Mouse (Mus musculus): ENCODE results near the gene Otub2. TPM values are rescaled to one million over a fixed set of nuclear protein-coding genes. Genes with fewer than 3 reads are reported as not detected.

Gene Otub2
- polyA plus RNA-seq, 1 experiment from 2014 or later = 28.9 TPM

DNA sequence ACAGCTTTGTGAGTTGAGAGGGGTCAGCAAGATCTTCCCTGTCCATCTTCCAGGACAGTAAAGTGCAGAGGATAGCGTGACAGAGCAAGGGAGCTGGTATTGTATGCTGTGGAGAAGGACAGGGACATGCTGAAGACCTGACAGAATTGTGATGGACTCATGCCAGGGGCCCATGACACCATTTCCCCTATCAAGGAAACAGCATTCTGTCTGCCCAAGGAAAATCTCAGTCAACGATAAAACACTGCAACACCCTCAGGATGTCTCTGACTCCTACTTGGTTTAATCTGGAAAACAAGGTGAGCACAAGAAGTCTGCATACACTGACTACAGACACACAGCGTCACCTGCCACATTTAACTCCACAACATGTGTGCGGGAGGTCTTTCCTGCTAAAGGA is 19.2 kb downstream of the Otub2 start, which contains the start of gene 9330161L09Rik:
TSS of gene 9330161L09Rik (minus strand) at position 101 of the 400 bp plus-strand sequence.
- H3K9ac ChIP-seq = no peak within 1 kb of the TSS

DNA sequence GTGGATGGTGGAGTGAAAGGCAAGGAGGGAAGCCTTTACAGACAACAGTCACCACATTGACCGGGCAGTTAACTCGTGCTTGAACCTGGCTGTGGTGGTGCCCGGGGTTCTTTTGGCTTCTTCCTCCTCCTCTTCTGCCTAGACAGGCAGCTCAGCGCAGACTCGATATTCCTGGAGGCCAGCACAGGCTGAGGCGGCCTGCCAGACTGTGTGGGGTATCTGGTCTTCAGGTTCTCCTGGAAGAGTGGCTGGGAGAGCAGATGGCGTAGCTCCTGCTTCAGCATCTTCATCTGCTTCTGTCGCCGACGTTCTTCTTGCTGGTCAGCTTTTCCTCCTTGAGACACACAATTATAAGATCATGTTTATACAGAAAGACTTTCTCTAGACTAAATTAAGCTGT is 19.7 kb downstream of the Otub2 start:
- H3K36me3 ChIP-seq (replicated peaks) = peaks cover 100% of the 10 kb centered on the region
- H3K9me3 ChIP-seq (replicated peaks) = no peaks in the 10 kb centered on the region
- no peak overlapping the region for H3K4me3 ChIP-seq (replicated peaks)
- no peak for ATAC-seq (ENCODE audit: insufficient read depth)
- H3K9ac ChIP-seq = no peak overlapping the region
- H3K4me2 ChIP-seq = no peak overlapping the region
- WGBS (ENCODE audit: insufficient replicate concordance) = 79% methylated on average over 10 of the region's 10 CpGs
- no peaks in the 10 kb centered on the region for H3K4me1 ChIP-seq (replicated peaks)
- H3K27ac ChIP-seq (replicated peaks) = no peak overlapping the region
- no peaks in the 10 kb centered on the region for H3K27me3 ChIP-seq

More for the DNA sequence above, 19.2 kb downstream of the Otub2 start, which contains the start of gene 9330161L09Rik:
- Histone ChIP-seq H3K9me3 (replicated peaks) (no peaks in the 10 kb centered on the region), H3K4me2 (no peak within 1 kb of the TSS), H3K4me1 (replicated peaks) (no peaks in the 10 kb centered on the region), H3K27ac (replicated peaks) (no peak within 1 kb of the TSS), H3K4me3 (replicated peaks) (no peak within 1 kb of the TSS), H3K27me3 (no peaks in the 10 kb centered on the region), H3K36me3 (replicated peaks) (peaks cover 100% of the 10 kb centered on the region)
- no peak for ATAC-seq (ENCODE audit: insufficient read depth)
- WGBS (ENCODE audit: insufficient replicate concordance) = 87% methylated on average over 4 of the region's 4 CpGs

DNA sequence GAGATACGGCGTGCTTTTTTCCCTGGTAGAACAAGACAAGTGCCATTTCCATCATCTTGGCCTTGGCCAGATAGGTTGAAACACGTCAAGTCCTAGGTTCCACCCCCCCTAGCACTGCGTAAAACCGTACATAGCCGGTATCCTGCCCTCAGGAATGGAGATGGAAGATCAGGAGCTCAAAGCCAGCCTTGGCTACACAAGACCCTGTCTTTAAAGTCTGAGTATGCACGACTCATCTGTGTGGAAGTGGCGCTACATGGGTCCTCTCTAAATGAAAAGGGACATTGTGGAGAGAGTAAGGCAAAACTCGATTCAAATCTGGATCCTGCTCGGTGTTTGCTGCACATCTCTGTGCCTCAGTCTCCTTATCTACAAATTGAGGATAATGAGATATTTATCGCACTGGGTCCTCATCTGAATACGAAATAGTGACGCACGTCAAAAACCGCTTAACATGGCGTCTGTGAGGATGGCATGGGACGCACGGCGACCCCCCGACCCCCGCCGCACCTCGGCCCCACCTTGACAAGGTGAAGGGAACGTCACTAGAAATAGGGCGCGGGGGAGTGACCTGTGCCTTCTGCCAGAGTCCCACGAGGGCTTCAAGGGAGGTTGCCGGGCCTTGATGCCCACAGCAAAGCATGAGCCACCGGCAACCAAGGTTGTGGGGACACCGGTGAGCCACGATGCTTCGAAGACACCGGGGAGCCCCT is 36.7 kb downstream of the Otub2 start:
- Histone ChIP-seq H3K9me3 (replicated peaks) (no peaks in the 10 kb centered on the region), H3K4me3 (replicated peaks) (peak overlapping the region; percentile 88), H3K27me3 (no peaks in the 10 kb centered on the region), H3K36me3 (replicated peaks) (peaks cover 23% of the 10 kb centered on the region), H3K27ac (replicated peaks) (peak overlapping the region; percentile 71), H3K9ac (peak overlapping the region; percentile 84), H3K4me2 (peak overlapping the region; percentile 82), H3K4me1 (replicated peaks) (peaks cover 43% of the 10 kb centered on the region)
- ATAC-seq (ENCODE audit: insufficient read depth) = peak; percentile 19
- 7% methylated on average over 33 of the region's 33 CpGs for WGBS (ENCODE audit: insufficient replicate concordance)

DNA sequence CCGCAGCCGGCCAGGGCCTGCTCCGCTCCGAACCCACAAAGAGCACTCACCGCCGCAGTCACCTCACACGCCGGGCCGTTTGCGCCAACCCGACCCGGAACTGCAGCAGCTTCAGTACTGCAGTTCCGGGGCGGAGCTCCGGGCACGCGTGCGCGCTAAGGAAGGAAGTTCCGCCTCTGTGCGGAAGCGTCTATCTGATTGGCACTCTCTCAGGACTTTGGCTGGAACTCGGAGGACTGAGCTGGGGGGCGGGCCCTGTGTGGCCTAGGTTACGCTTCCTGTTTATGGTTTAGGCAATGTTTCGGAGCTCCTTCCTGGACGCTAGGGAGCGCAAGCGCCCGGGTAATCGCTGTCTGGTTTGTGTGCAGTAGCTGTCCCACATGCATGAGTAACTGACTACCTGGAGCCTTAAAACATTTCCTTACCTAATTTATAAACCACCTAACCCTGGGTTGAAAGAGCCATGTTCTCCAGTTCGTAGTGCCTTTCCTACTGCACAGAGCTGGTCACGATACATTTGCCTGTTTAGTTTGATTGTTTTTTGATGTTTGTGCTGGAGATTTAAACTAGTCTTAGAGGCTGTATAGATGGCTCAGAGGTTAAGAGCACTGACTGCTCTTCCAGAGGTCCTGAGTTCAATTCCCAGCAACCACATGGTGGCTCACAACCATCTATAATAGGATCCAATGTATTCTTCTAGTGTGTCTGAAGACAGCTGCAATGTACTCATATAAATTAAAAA is 37.4 kb downstream of the Otub2 start, which contains the start of gene Ddx24:
TSS of gene Ddx24 (minus strand) at position 102 of the 742 bp plus-strand sequence.
- Histone ChIP-seq H3K4me3 (replicated peaks) (peak within 1 kb of the TSS; percentile 88), H3K27me3 (no peaks in the 10 kb centered on the region), H3K9ac (peak within 1 kb of the TSS; percentile 84), H3K27ac (replicated peaks) (peak within 1 kb of the TSS; percentile 77), H3K36me3 (replicated peaks) (peaks cover 23% of the 10 kb centered on the region), H3K4me1 (replicated peaks) (peaks cover 40% of the 10 kb centered on the region), H3K9me3 (replicated peaks) (no peaks in the 10 kb centered on the region), H3K4me2 (peak within 1 kb of the TSS; percentile 82)
- WGBS (ENCODE audit: insufficient replicate concordance) = 2% methylated on average over 33 of the region's 33 CpGs
- ATAC-seq (ENCODE audit: insufficient read depth) = peak; percentile 100

DNA sequence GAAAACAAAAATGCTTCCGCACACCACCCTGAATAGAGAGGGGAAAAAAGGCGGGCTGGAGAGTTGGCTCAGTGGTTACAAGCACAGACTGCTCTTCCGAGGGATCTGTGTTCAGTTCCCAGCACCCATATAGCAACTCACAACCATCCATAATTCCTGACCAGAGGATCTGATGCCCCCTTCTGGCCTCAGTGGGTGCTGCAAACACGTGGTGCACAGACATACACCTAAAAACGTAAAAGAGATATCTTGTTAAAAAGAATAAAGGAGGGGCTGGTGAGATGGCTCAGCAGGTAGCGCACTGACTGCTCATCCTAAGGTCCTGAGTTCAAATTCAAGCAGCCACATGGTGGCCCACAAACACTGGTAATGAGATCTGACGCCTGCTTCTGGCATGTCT is 38.2 kb downstream of the Otub2 start:
- Histone ChIP-seq H3K36me3 (replicated peaks) (peaks cover 17% of the 10 kb centered on the region), H3K9ac (no peak overlapping the region), H3K4me3 (replicated peaks) (no peak overlapping the region), H3K9me3 (replicated peaks) (no peaks in the 10 kb centered on the region), H3K4me2 (no peak overlapping the region), H3K27ac (replicated peaks) (no peak overlapping the region), H3K27me3 (no peaks in the 10 kb centered on the region), H3K4me1 (replicated peaks) (peaks cover 33% of the 10 kb centered on the region)
- WGBS (ENCODE audit: insufficient replicate concordance) = 82% methylated on average over 7 of the region's 7 CpGs
- no peak for ATAC-seq (ENCODE audit: insufficient read depth)

DNA sequence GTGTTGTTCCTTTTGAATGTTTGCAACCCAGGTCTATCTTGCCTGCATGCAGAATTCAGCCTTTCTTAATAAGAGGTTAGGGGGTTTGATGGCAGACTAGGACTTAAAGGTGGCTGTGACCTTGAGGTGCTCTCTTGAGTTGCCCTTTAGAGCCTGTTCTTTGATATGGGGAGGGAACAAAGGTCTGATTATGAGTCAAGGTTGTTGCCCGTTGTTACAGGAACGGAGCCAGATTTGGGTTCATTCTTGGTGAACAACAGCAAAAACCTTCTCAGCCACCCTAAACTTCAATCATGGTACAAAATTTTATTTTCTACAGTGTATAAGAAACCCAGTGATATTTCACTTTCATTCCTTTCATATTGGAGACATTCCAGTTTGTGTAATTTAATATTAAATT is 44.9 kb downstream of the Otub2 start:
- Histone ChIP-seq H3K4me2 (no peak overlapping the region), H3K4me1 (replicated peaks) (peaks cover 9% of the 10 kb centered on the region; the same call in 1 of the 2 replicates), H3K36me3 (replicated peaks) (no peaks in the 10 kb centered on the region), H3K9me3 (replicated peaks) (no peaks in the 10 kb centered on the region), H3K9ac (no peak overlapping the region), H3K4me3 (replicated peaks) (no peak overlapping the region), H3K27me3 (no peaks in the 10 kb centered on the region), H3K27ac (replicated peaks) (no peak overlapping the region)
- 74% methylated on average over 2 of the region's 2 CpGs for WGBS (ENCODE audit: insufficient replicate concordance)
- ATAC-seq (ENCODE audit: insufficient read depth) = no peak

DNA sequence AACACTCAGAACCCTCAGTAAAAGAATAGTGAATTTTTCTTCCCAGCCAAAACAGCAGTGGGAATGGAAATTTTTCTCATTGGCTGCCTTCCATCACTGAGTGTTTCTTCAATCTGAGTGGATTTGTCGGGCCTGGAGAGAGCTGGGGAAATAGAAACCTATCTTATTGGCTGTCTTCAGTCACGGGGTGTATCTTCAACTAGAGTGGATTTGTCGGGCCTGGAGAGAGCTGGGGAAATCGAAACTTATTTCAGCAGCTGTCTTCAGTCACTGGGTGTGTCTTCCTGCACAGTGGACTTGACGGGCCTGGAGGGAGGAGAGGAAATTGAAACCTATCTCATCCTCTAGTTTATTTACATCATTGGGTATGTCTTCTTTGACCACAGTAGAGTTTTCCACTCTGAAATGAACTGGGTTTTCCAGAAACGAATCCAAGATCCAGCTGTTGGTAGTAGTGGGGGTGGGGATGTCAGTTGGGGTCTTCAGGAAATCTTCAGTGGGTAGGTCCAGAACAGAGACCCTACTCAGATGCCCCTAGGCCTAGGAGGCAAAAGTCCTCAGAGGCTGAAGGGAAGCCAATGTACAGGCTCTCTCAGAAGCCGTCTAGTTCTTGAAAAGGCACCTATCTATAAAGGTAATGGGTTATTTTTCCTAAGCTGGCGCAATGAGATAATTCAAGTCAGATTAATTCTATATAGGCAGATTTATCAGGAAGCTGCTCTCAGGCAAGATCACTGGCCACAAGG is 45.7 kb downstream of the Otub2 start, which contains the start of gene Ifi27:
TSS of gene Ifi27 (plus strand) at position 226 of the 746 bp plus-strand sequence.
- no peaks in the 10 kb centered on the region for H3K9me3 ChIP-seq (replicated peaks)
- H3K27me3 ChIP-seq = no peaks in the 10 kb centered on the region
- 38% methylated on average over 8 of the region's 8 CpGs for WGBS (ENCODE audit: insufficient replicate concordance)
- peak; percentile 89 for ATAC-seq (ENCODE audit: insufficient read depth)
- H3K9ac ChIP-seq = no peak within 1 kb of the TSS
- H3K27ac ChIP-seq (replicated peaks) = peak within 1 kb of the TSS; percentile 51; the same call in 1 of the 2 replicates
- H3K36me3 ChIP-seq (replicated peaks) = no peaks in the 10 kb centered on the region
- peaks cover 9% of the 10 kb centered on the region; the same call in 1 of the 2 replicates for H3K4me1 ChIP-seq (replicated peaks)
- H3K4me2 ChIP-seq = peak within 1 kb of the TSS; percentile 52
- peak within 1 kb of the TSS; percentile 25 for H3K4me3 ChIP-seq (replicated peaks)

DNA sequence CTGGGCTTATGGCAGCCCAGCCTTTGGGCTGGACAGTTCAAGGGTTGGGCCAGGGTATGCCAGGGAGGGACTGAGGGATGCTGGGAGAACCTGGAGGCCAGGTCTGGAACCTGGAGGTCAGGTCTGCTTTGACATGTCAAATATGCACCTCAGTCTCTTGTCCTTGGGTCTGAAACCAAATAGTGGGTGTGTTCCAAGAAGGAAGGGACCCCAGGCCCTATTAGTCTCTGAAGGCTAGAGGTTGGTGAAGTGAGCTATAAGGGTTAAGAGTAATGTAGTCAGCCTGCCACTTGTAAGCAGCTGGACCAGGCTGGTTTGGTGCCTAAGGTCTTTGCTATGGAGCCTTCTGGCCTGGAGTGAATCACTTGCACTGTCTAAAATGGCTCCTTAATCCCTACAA is 46.4 kb downstream of the Otub2 start:
- no peak overlapping the region for H3K27ac ChIP-seq (replicated peaks)
- H3K4me3 ChIP-seq (replicated peaks) = peak overlapping the region; percentile 25; the same call in 1 of the 2 replicates
- H3K9me3 ChIP-seq (replicated peaks) = no peaks in the 10 kb centered on the region
- H3K9ac ChIP-seq = no peak overlapping the region
- H3K36me3 ChIP-seq (replicated peaks) = no peaks in the 10 kb centered on the region
- H3K27me3 ChIP-seq = no peaks in the 10 kb centered on the region
- no peak for ATAC-seq (ENCODE audit: insufficient read depth)
- peaks cover 9% of the 10 kb centered on the region; the same call in 1 of the 2 replicates for H3K4me1 ChIP-seq (replicated peaks)
- peak overlapping the region; percentile 52 for H3K4me2 ChIP-seq

DNA sequence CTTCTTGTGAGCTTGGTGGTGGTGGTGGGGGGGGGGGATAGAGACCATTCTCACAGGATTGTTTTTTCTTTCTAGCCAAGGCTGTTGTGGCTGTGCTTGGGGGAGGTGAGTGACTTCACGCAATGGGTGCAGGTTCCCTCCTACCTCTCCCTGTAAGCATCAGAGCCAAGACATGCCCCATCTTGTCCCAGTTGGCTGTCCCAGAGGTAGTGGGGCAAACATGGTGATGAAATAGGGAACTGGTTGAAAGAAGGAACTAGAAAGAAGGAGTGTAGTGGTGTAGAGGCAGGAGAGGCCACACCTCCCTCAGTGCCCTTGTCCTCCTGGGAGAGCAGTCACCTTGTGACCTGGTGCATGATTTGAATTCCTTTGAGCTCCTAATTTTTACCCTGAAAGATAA is 49.1 kb downstream of the Otub2 start:
- Histone ChIP-seq H3K36me3 (replicated peaks) (no peaks in the 10 kb centered on the region), H3K27me3 (no peaks in the 10 kb centered on the region), H3K4me1 (replicated peaks) (peaks cover 9% of the 10 kb centered on the region; the same call in 1 of the 2 replicates), H3K9me3 (replicated peaks) (no peaks in the 10 kb centered on the region), H3K4me3 (replicated peaks) (no peak overlapping the region), H3K4me2 (no peak overlapping the region), H3K9ac (no peak overlapping the region), H3K27ac (replicated peaks) (no peak overlapping the region)
- WGBS (ENCODE audit: insufficient replicate concordance) = 80% methylated on average over 1 of the region's 1 CpGs
- ATAC-seq (ENCODE audit: insufficient read depth) = no peak

DNA sequence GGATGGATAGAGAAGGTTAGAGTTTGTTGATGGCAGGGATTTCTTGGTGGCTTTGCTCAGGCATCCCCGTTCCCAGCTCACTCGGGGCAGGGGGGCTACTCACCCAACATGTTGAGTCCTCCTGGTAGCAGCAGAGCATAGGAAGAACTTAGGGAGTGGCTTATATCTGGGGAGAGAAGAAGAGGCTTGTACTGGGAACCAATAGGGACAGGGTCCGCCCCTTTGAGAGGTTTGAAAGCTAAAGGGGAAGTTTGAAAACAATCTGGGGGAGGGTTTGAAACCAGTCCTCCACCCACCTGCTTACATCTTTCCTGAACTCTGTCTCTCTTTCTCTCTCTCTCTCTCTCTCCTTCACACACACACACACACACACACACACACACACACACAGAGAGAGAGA is 55.0 kb downstream of the Otub2 start, which contains the start of gene Ifi27l2a:
TSS of gene Ifi27l2a (minus strand) at position 157 of the 400 bp plus-strand sequence.
- WGBS (ENCODE audit: insufficient replicate concordance) = 37% methylated on average over 3 of the region's 3 CpGs
- Histone ChIP-seq H3K27me3 (no peaks in the 10 kb centered on the region), H3K36me3 (replicated peaks) (no peaks in the 10 kb centered on the region), H3K9ac (no peak within 1 kb of the TSS), H3K4me3 (replicated peaks) (no peak within 1 kb of the TSS), H3K27ac (replicated peaks) (no peak within 1 kb of the TSS), H3K9me3 (replicated peaks) (no peaks in the 10 kb centered on the region), H3K4me2 (no peak within 1 kb of the TSS), H3K4me1 (replicated peaks) (no peaks in the 10 kb centered on the region)
- ATAC-seq (ENCODE audit: insufficient read depth) = no peak
